Mouse (Mus musculus): ENCODE measurements at regions not wholly inside any gene's neighbourhood (a gene's known extent, or its start where the extent isn't known, plus 50 kb on each side); places are given as distances from the start of the nearest gene placed in this dataset.
"Not testable (repeated sequence)": the region's sequence is repeated elsewhere in the genome, so short reads cannot be mapped to it uniquely, and the experiment has no call there.

- no peak for DNase-seq (ENCODE audit: low read depth, low spot score)
These were observed 52.4 kb upstream of the Plxna2 start for GRCm38 (mm10) chr1:194565574-194565973.

DNA sequence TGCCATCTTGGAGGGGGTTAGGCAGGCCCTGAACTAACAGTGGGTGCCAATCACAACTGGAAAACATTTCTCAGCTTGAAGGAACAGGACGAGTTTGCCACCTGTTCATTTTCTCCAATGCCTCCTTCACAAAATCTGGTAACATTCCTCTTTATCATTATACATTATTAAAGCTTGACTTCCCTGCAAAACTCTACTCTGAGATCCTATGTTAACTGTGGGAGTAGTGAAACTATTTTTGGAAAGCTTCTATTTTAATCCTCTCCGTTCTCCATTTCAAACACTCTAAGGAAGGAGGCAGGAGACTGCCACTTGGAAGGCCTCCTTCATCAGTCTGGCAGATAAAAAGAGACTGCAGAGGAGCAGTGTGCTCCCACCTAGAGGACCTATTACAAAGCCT is 54.1 kb upstream of the Plxna2 start:
- DNase-seq (ENCODE audit: low read depth, low spot score) = no peak

GRCm38 (mm10) chr1:194561098-194561497 is 56.9 kb upstream of the Plxna2 start:
- no peak for DNase-seq (ENCODE audit: low read depth, low spot score)

DNA sequence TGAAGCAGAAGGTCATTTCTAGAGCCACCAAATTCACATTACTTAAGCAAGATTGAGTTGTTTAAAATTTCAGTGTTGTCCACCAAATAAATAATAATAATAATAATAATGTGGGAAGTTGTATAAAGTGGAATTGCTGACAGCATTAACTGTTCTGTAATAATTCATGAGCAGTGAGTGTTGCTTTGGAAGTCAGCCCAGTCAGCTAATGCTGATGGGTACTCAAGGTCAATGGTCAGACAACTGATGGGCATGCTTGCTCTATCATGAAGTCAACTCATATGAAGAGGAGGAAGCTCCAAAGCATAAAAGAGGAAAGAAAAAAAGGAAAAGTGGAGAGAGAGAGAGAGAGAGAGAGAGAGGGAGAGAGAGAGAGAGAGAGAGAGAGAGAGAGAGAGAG is 69.4 kb upstream of the Plxna2 start:
- DNase-seq (ENCODE audit: low read depth, low spot score) = no peak

- no peak for DNase-seq (ENCODE audit: low read depth, low spot score)
These were observed 69.8 kb upstream of the Plxna2 start for GRCm38 (mm10) chr1:194548243-194548642.

GRCm38 (mm10) chr1:194540923-194541322 is 77.1 kb upstream of the Plxna2 start:
- no peak for DNase-seq (ENCODE audit: low read depth, low spot score)

DNA sequence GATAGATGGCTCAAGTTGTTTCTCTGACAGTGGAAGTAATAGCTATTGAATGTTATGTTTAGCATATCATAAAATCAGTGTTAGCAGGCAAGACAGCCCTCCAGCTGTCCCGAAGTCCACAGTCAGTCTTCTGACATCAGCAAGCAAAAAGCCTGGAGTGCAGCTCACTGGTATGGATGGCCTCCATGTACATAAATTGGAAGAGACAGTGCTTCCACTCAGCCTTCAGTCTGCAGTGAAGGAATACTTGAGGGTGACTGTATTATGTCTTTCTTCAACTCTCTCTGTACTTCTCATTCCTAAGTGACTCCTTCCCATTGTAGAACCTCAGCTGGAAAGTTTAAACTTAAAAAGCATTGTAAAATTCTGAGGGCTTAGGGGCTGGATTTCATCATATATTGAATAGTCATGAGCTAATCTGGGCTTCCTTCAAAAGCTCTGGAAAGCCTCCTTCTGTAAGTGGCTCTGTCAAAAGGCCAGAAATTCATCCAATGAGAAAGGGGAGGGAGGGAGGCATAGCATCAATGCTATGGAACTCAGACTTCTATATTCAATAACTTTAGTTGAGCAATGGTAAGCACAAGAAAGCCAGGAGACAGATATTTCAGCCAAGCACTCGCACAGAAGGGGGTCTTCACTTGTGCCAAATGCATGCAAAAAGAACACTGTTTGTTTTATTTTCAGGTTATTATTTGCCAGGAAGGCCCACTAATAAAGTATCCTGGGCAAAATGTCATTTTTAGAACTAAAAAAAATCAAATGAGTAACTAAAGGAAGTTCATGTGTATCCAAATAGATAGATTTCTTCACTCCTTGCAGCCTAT is 90.5 kb upstream of the Plxna2 start:
- no peak for DNase-seq (ENCODE audit: low read depth, low spot score)

- DNase-seq (ENCODE audit: low read depth, low spot score) = no peak
These were observed 93.0 kb upstream of the Plxna2 start for GRCm38 (mm10) chr1:194524976-194525375.

DNA sequence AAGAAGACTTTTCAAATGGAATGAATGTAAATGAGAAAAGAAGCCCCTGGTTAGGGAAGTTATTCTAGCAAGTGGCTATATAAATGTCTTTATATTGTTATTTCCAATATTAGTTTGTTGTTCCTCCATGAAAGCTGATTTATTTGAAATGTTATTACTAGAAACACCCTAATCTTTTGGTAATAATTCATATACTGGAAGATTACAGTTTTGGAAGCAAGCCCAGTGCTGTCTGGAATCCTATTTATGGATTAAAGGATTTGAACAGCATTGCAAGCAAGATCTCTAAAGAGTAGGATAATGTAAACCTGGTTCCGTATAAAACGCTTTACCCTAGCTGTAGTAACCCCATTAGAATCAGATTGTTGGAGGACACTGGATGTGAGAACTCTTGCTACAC is 96.8 kb upstream of the Plxna2 start:
- DNase-seq (ENCODE audit: low read depth, low spot score) = no peak

GRCm38 (mm10) chr1:194519509-194520220 is 98.4 kb upstream of the Plxna2 start:
- no peak for DNase-seq (ENCODE audit: low read depth, low spot score)

DNA sequence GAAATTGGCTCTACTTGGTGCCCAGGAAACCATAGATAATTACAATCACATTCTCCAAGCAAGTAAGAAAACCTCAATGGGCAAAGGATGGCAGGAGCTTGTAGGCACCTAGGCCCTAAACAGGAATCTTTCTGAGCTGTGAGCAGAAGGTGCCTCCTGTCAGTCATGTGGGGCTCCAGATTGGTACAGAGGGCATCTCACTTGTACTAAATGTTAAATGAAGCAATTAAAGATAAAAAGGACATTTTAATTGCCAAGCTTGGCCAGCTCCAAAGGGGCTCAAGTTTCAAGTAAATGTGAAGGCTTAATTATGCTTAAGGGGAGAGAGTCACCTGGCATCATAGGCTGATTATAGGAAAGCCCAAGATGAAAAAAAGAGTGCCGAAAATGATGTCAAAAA is 101.9 kb upstream of the Plxna2 start:
- DNase-seq (ENCODE audit: low read depth, low spot score) = no peak

- no peak for DNase-seq (ENCODE audit: low read depth, low spot score)
These were observed 109.7 kb upstream of the Plxna2 start for GRCm38 (mm10) chr1:194508314-194508713.

- DNase-seq (ENCODE audit: low read depth, low spot score) = no peak
These were observed 112.2 kb upstream of the Plxna2 start for GRCm38 (mm10) chr1:194505826-194506225.

DNA sequence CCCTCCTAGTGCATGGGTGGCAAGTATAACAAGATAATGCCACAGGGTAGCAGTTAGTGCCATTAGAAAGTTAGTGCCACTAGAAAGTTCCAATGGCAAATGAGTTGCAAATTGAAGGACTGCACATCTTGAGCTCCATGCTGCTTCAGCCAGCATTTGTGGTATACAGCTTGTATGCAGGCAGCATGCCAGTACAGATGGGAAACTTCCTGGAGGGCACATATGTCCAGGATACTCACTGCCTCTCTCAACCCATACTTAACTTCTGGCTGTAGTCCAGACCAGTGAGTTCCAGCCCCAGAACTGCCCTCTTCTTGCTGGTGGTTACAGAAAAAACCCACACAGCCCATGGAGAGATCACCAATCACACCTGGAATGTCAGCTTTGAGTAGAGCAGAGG is 113.8 kb upstream of the Plxna2 start:
- DNase-seq (ENCODE audit: low read depth, low spot score) = peak; percentile 3

- DNase-seq (ENCODE audit: low read depth, low spot score) = no peak
These were observed 114.5 kb upstream of the Plxna2 start for GRCm38 (mm10) chr1:194503517-194503916.

DNA sequence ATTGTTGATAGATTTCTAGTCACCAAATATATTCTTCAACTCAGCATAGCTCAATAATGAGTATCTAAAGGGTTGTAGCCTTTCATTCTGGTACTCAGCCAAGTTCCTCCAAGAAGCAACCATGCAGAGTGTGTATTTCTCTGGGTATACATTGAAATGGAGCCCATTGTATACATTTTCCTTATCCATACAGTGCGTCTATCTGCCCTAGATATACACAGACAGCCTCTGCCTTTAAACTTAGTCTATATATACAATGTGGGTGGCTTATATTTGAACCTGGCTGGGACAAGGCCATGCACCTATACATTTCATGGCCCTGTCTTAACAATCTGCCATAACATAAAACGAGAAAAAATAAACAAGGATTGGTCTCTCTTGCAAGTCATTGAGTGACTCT is 121.6 kb upstream of the Plxna2 start:
- no peak for DNase-seq (ENCODE audit: low read depth, low spot score)

GRCm38 (mm10) chr1:194491111-194491510 is 126.9 kb upstream of the Plxna2 start:
- no peak for DNase-seq (ENCODE audit: low read depth, low spot score)

DNA sequence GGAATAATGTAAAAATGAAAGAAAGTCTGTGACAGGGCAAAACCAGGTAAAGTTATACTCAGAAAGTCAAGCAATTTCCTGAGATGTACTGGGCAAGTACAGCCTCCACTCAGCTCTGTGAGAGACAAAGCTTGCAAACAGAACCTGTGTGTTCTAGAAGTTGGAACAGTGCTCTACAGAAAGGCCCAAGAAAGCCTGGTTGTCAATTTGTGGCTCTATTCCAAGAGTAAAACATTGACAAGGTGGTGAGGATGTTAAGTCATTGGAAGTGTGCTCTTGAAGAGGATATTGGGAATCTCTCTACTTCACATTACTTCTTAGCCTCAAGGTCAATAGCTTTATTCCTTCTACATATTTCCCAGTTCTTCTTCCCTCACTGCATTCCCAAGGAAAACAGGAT is 129.9 kb upstream of the Plxna2 start:
- DNase-seq (ENCODE audit: low read depth, low spot score) = no peak

- no peak for DNase-seq (ENCODE audit: low read depth, low spot score)
These were observed 135.3 kb upstream of the Plxna2 start for GRCm38 (mm10) chr1:194482717-194483059.

DNA sequence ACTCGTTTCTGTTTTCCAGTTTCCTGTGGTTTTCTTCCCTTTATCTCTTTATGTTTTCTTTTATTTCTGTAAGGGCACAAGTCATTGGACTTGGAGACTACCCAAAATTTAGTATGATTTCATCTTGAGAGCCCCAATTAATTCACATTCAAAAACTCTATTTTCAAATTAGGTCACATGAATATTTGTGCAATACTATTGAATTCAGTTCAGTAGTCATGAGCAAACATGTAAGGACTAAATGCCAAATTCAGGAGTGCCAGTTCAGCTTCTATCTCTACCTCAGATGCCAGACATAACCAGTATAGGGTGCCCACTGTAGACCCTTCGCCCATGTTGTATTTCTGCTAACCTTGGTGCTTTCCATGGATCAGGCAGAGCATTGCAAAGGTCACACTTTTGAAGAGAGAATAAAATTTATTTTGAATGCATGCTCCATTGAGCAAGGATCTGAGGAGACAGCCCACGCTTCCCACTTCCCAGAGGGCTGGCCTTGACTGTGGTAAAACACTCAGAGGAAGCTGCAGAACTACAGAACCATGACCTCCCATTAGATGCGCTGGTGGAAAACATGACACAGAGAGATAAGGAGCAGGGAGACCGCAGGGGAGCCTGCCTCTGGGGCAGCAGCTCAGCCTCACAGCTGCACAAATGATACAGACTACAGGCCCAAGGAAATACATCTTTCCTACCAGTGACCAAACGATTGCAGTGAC is 135.9 kb upstream of the Plxna2 start:
- no peak for DNase-seq (ENCODE audit: low read depth, low spot score)

GRCm38 (mm10) chr1:194471281-194471680 is 146.7 kb upstream of the Plxna2 start:
- not testable (repeated sequence) for DNase-seq (ENCODE audit: low read depth, low spot score)

DNA sequence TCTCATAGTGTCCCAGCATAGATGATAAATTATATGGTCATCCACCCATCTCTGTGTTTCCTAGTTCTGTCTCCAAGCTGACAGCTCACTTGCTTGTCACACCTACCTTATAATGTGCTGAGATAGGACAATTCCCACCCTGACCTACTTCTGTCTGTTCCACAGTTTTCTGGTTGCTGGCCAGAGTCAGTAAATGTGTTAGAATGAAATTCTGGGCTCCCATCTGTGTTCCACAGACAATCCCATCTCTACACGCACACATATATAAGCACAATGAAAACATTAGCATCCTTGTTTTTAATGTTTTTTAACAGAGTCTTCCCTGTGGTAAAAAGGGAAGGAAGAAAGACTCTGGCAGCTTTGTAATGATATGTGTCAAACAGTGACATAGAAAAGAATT is 165.5 kb upstream of the Plxna2 start:
- DNase-seq (ENCODE audit: low read depth, low spot score) = no peak

DNA sequence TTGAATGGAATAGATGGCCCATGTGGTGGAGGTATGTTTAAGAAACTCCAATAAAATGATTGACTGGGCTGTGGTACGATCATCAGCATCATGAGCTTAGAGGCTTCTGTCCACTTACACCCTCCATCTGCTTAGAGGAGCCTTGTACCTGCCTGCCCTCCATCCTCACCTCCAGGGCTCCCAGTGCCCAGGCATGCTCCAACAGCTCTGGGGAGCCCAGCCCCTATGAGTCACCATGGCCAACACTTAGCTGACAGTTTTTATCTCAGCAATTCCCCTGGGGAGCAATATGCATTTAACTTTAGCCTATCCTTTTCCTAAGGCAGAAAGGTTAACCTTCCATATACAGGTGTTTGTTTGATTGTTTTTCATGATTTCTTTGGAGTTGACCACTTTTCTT is 174.3 kb upstream of the Plxna2 start:
- DNase-seq (ENCODE audit: low read depth, low spot score) = peak; percentile 7
